Mouse (Mus musculus): ENCODE measurements around the gene Olfr937.

- TF ChIP-seq POLR2A (IDR thresholded peaks at IDR 0.05; ENCODE audit: low read depth, low read length) = no peak
- no peak for TF ChIP-seq MYC (IDR thresholded peaks at IDR 0.05; ENCODE audit: low read depth, low read length)
- no peak for TF ChIP-seq CTCF (conservative IDR thresholded peaks at IDR 0.05 in 1 of 2, IDR thresholded peaks at IDR 0.05 in 1 of 2; ENCODE audit: low read depth in 2 of 2, low read length in 2 of 2)
- no peak for TF ChIP-seq MAFK (IDR thresholded peaks at IDR 0.05; ENCODE audit: insufficient replicate concordance, low read length)
- TF ChIP-seq TCF12 (IDR thresholded peaks at IDR 0.05; ENCODE audit: low read depth, low read length) = no peak
- TF ChIP-seq POLR2AphosphoS2 (IDR thresholded peaks at IDR 0.05; ENCODE audit: low read depth, low read length) = no peak
- TF ChIP-seq USF1 (IDR thresholded peaks at IDR 0.05; ENCODE audit: low read depth, low read length) = no peak
- TF ChIP-seq SIN3A (IDR thresholded peaks at IDR 0.05; ENCODE audit: low read length) = no peak
These were observed 41.5 kb downstream of the Olfr937 start, which contains the start of gene Olfr146 for GRCm38 (mm10) chr9:39023277-39023676.
